Mouse (Mus musculus) neutrophil, adult 83 days (primary cell): Measurements from ENCODE around the gene Gm5935. TPM values are rescaled to one million over a fixed set of nuclear protein-coding genes. Genes with fewer than 3 reads are reported as not detected.

ENCODE experiments used
- total RNA-seq, 2 experiments: library from RNA; stranded (reverse); gene quantifications; one replicate each; pipeline ENCODE4 v1.2.4; 2023

Gene Gm5935
- total RNA-seq, result not detected

DNA sequence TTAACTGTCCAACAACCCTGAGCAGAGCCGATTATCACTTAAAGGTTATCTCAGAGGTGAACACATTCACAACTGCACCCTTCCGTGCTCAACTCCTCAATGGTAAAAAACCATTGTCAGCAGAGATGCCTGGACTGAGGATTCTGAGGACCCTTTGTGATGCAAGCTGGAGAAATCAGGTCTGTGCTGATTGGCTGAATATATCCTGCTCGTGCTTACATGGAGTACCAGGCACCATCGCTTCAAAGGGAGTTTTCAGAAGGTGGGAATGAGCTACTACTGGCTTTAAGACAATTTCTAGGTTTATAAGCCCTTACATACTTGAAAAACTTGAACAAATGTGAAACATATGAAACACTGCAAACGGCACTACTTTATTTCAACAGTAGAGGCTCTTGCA lies at the start of gene Gm5935:
Gene Gm5935 (minus strand): TSS at position 101 of the 400 bp plus-strand sequence.

Other genes with a start within 250 kb of the Gm5935 start
- gene Gm4297, start 200.3 kb downstream of the Gm5935 start, total RNA-seq, result not detected